Mouse (Mus musculus) embryonic facial prominence, embryonic 11.5 days (tissue): Measurements from ENCODE around the gene Serpina3c. TPM values are rescaled to one million over a fixed set of nuclear protein-coding genes. Genes with fewer than 3 reads are reported as not detected.

Experiments
- ATAC-seq: fragments of 200-750 bp; cut with Nextera tagmentation; replicated peaks from 2 replicates; pipeline ENCODE4 v1.8.0; 2017; ENCODE audit warnings: low read depth; ENCODE audit not compliant: insufficient number of reproducible peaks, low FRiP score, low TSS enrichment
- DNase-seq: peaks from one replicate; pipeline ENCODE4 v3.0.0-alpha.2; 2015; ENCODE audit warnings: low spot score
- H3K27ac ChIP-seq: fragments of 300-500 bp; sonication (generic); replicated peaks from 2 replicates; pipeline ENCODE4 v1.5.1; 2014; ENCODE audit warnings: mild to moderate bottlenecking, low read depth, low read length, control low read depth
- H3K27me3 ChIP-seq: fragments of 300-500 bp; sonication (generic); 2 replicates; pipeline ENCODE4 v1.6.1; 2014; ENCODE audit warnings: mild to moderate bottlenecking, low read length, moderate library complexity, mixed read lengths; ENCODE audit not compliant: control insufficient read depth, insufficient read depth
- H3K36me3 ChIP-seq: fragments of 300-500 bp; sonication (generic); replicated peaks from 2 replicates; pipeline ENCODE4 v1.6.1; 2014; ENCODE audit warnings: low read depth, mild to moderate bottlenecking, low read length, moderate library complexity, mixed read lengths; ENCODE audit not compliant: control insufficient read depth, insufficient read depth
- H3K4me1 ChIP-seq: fragments of 300-500 bp; sonication (generic); 2 replicates; pipeline ENCODE4 v1.6.1; 2014; ENCODE audit warnings: low read length, mixed read lengths; ENCODE audit not compliant: control insufficient read depth, insufficient read depth
- H3K4me2 ChIP-seq: fragments of 300-500 bp; sonication (generic); 2 replicates; pipeline ENCODE4 v1.6.1; 2014; ENCODE audit warnings: low read depth, mild to moderate bottlenecking, control low read depth, low read length, moderate library complexity
- H3K4me3 ChIP-seq: fragments of 300-500 bp; sonication (generic); 2 replicates; pipeline ENCODE4 v1.5.1; 2014; ENCODE audit warnings: low read depth, low read length, control low read depth
- H3K9ac ChIP-seq: fragments of 300-500 bp; sonication (generic); replicated peaks from 2 replicates; pipeline ENCODE4 v1.6.1; 2014; ENCODE audit warnings: mild to moderate bottlenecking, control low read depth, low read length
- H3K9me3 ChIP-seq: fragments of 300-500 bp; sonication (generic); replicated peaks from 2 replicates; pipeline ENCODE4 v1.6.1; 2016; ENCODE audit warnings: mild to moderate bottlenecking, low read length, inconsistent platforms, mixed read lengths; ENCODE audit not compliant: control insufficient read depth
- WGBS: fragments of 180-500 bp; shearing (Covaris S2); extraction: QIAGEN DNeasy Blood & Tissue Kit; methylation state at CpG from one replicate; pipeline ENCODE4 v1.1.7; 2014; 5-methylcytosine and 5-hydroxymethylcytosine counted together
- polyA plus RNA-seq: library from polyadenylated mRNA; unstranded; fragments of >200 nt; fragmentation: Nextera tagmentation; extraction: Ambion mirVana; gene quantifications from 2 replicates; pipeline ENCODE4 v1.2.1, GENCODE M21; 2014

Gene Serpina3c
- polyA plus RNA-seq, 1 experiment from 2014 or later, result not detected

- no peak for DNase-seq
- Histone ChIP-seq H3K27me3 (no peaks in the 10 kb centered on the region), H3K36me3 (no peaks in the 10 kb centered on the region), H3K27ac (no peak overlapping the region), H3K9ac (no peak overlapping the region), H3K9me3 (no peaks in the 10 kb centered on the region), H3K4me1 (no peaks in the 10 kb centered on the region), H3K4me2 (no peak overlapping the region), H3K4me3 (no peak overlapping the region)
- no peak for ATAC-seq
- 82% methylated on average over 2 of the region's 2 CpGs for WGBS
Measured at GRCm38 (mm10) chr12:104108507-104108906, 45.2 kb downstream of the Serpina3c start.

DNA sequence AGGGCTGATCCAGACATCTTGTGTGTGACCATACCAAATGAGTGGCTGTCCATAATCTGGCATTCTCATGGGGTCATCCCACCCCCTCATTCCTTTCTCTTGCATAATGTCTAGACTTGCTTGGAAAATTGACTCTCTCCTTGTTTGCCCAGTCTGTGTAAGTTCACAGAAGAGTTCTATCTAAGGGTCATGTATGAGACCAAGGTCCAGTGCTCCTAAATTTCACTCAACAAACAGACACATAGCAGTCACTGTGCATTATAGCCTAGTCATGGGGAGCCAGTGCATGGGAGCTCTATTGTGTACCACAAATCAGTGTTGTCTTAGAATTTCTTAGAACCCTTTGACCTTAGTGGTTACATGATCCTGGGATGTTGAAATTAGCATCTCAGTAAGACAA lies 46.8 kb downstream of the Serpina3c start:
- ATAC-seq, result no peak
- Histone ChIP-seq H3K4me2 (no peak overlapping the region), H3K27ac (no peak overlapping the region), H3K4me1 (no peaks in the 10 kb centered on the region), H3K27me3 (no peaks in the 10 kb centered on the region), H3K9me3 (no peaks in the 10 kb centered on the region), H3K36me3 (no peaks in the 10 kb centered on the region), H3K9ac (no peak overlapping the region), H3K4me3 (no peak overlapping the region)
- DNase-seq, result no peak

GRCm38 (mm10) chr12:104105847-104106246 lies 47.8 kb downstream of the Serpina3c start:
- H3K36me3 ChIP-seq, result no peaks in the 10 kb centered on the region
- no peak for ATAC-seq

DNA sequence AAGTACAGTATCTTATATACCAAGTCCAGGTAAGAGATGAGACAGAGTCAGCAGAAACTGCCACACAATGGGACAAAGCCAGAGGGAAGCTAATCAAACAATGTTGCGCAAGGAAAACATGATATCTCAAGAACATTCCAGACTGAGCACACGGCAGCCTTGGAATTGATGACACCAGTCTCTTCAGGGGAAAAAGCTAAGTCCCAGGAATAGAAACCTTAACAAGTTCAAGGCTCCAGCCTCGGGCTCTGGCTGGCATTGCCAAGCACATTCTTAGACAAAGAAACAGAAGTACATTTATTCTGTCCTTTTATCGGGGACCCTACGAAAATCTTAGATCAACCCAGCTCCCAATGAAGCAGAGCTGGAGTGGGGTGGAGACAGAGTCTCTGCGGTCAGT lies 52.9 kb downstream of the Serpina3c start, which contains the start of gene Serpina5:
Serpina5 (plus strand) TSS at position 346 of the 400 bp plus-strand sequence.
- 86% methylated on average over 6 of the region's 6 CpGs for WGBS

More at GRCm38 (mm10) chr12:104105847-104106246, 47.8 kb downstream of the Serpina3c start:
- no peak for DNase-seq
- no peaks in the 10 kb centered on the region for H3K9me3 ChIP-seq
- H3K27me3 ChIP-seq, result no peaks in the 10 kb centered on the region
- H3K27ac ChIP-seq, result no peak overlapping the region
- no peak overlapping the region for H3K4me3 ChIP-seq
- H3K4me2 ChIP-seq, result no peak overlapping the region
- no peaks in the 10 kb centered on the region for H3K4me1 ChIP-seq
- no peak overlapping the region for H3K9ac ChIP-seq

More for the DNA sequence above, 52.9 kb downstream of the Serpina3c start, which contains the start of gene Serpina5:
- DNase-seq, result no peak
- H3K27ac ChIP-seq, result no peak within 1 kb of the TSS
- H3K27me3 ChIP-seq, result no peaks in the 10 kb centered on the region
- no peaks in the 10 kb centered on the region for H3K4me1 ChIP-seq
- no peak within 1 kb of the TSS for H3K4me2 ChIP-seq
- no peaks in the 10 kb centered on the region for H3K9me3 ChIP-seq
- ATAC-seq, result no peak
- H3K36me3 ChIP-seq, result no peaks in the 10 kb centered on the region
- H3K9ac ChIP-seq, result no peak within 1 kb of the TSS
- H3K4me3 ChIP-seq, result no peak within 1 kb of the TSS

Other genes with a start within 250 kb of the Serpina3c start
- gene Serpina1c, start 249.0 kb downstream of the Serpina3c start, polyA plus RNA-seq, result 0.31 TPM in 1 of 2 replicates, not detected in the other
- gene Serpina1e, start 194.9 kb downstream of the Serpina3c start, polyA plus RNA-seq, result not detected in 2 replicates
- not detected in 2 replicates for gene Serpina11, start 163.9 kb downstream of the Serpina3c start, polyA plus RNA-seq
- gene Serpina9, start 140.1 kb downstream of the Serpina3c start, polyA plus RNA-seq, result not detected in 2 replicates
- gene Serpina12, start 109.4 kb downstream of the Serpina3c start, polyA plus RNA-seq, result not detected in 2 replicates
- not detected in 2 replicates for gene Serpina5, start 52.8 kb downstream of the Serpina3c start, polyA plus RNA-seq
- not detected in 2 replicates for gene Serpina3a, start 41.1 kb downstream of the Serpina3c start, polyA plus RNA-seq
- gene Serpina3b, start 25.9 kb downstream of the Serpina3c start, polyA plus RNA-seq, result not detected in 2 replicates
- gene Serpina3f, start 60.7 kb upstream of the Serpina3c start, polyA plus RNA-seq, result 0.13 TPM in 1 of 2 replicates, not detected in the other
- gene Serpina3g, start 82.4 kb upstream of the Serpina3c start, polyA plus RNA-seq, result 0.35 and 0.43 TPM in 2 replicates
- not detected in 2 replicates for gene Serpina3i, start 109.3 kb upstream of the Serpina3c start, polyA plus RNA-seq
- not detected in 2 replicates for gene Serpina3j, start 160.7 kb upstream of the Serpina3c start, polyA plus RNA-seq
- not detected in 2 replicates for gene Serpina3k, start 184.6 kb upstream of the Serpina3c start, polyA plus RNA-seq
- gene Serpina3m, start 184.6 kb upstream of the Serpina3c start, polyA plus RNA-seq, result not detected in 2 replicates